Mouse (Mus musculus): ENCODE results near the gene Zfpl1. TPM values are rescaled to one million over a fixed set of nuclear protein-coding genes. Genes with fewer than 3 reads are reported as not detected.
"Not testable (repeated sequence)": the region's sequence is repeated elsewhere in the genome, so short reads cannot be mapped to it uniquely, and the experiment has no call there.

The Zfpl1 gene
- polyA plus RNA-seq, 2 experiments from 2014 or later = 36.7 to 51.4 TPM

GRCm38 (mm10) chr19:6057313-6058096 is 27.3 kb downstream of the Zfpl1 start, which contains the start of the genes Mrpl49 and Fau:
Gene Mrpl49 (minus strand): TSS chr19:6057785.
Gene Fau (plus strand): TSS chr19:6057844.
- ATAC-seq = peak; percentile 74

GRCm38 (mm10) chr19:6056696-6057095 is 28.1 kb downstream of the Zfpl1 start:
- ATAC-seq = no peak

- ATAC-seq = no peak
These were observed 30.5 kb downstream of the Zfpl1 start for GRCm38 (mm10) chr19:6054296-6054695.

GRCm38 (mm10) chr19:6052516-6052915 is 32.2 kb downstream of the Zfpl1 start:
- no peak for ATAC-seq

GRCm38 (mm10) chr19:6048681-6049410 is 35.9 kb downstream of the Zfpl1 start:
- ATAC-seq = no peak

- no peak for ATAC-seq
These were observed 36.9 kb downstream of the Zfpl1 start for GRCm38 (mm10) chr19:6047899-6048166.

GRCm38 (mm10) chr19:6047154-6047898 is 37.4 kb downstream of the Zfpl1 start:
- no peak for ATAC-seq

GRCm38 (mm10) chr19:6046294-6047153 is 38.2 kb downstream of the Zfpl1 start, which contains the start of gene Syvn1:
Gene Syvn1 (plus strand): TSS chr19:6046576.
- peak; percentile 91 for ATAC-seq

- peak; percentile 36 for ATAC-seq
These were observed 39.1 kb downstream of the Zfpl1 start for GRCm38 (mm10) chr19:6045366-6046293.

- ATAC-seq = not testable (repeated sequence)
These were observed 40.7 kb downstream of the Zfpl1 start for GRCm38 (mm10) chr19:6044102-6044501.

- no peak for ATAC-seq
These were observed 42.5 kb downstream of the Zfpl1 start for GRCm38 (mm10) chr19:6042293-6042692.

- no peak for ATAC-seq
These were observed 44.8 kb downstream of the Zfpl1 start for GRCm38 (mm10) chr19:6040002-6040401.

- no peak for ATAC-seq
These were observed 46.4 kb downstream of the Zfpl1 start for GRCm38 (mm10) chr19:6038326-6038725.

- no peak for ATAC-seq
These were observed 47.1 kb downstream of the Zfpl1 start for GRCm38 (mm10) chr19:6037695-6038094.

GRCm38 (mm10) chr19:6035966-6036585 is 48.7 kb downstream of the Zfpl1 start:
- no peak for ATAC-seq

Other genes with a start within 250 kb of the Zfpl1 start
- 10 to 100 TPM; 62.6 to 85.3 TPM for gene Frmd8, start 209.7 kb downstream of the Zfpl1 start, polyA plus RNA-seq (2017; shearing (Covaris generic))
- 10 to 100 TPM; 51.6 to 73.7 TPM for gene Slc25a45, start 207.1 kb downstream of the Zfpl1 start, polyA plus RNA-seq (2017; shearing (Covaris generic))
- under 1 TPM; 0.51 to 0.84 TPM for gene Tigd3, start 190.8 kb downstream of the Zfpl1 start, polyA plus RNA-seq (2017; shearing (Covaris generic))
- 100 to 1,000 TPM; 214 to 296 TPM for gene Dpf2, start 171.9 kb downstream of the Zfpl1 start, polyA plus RNA-seq (2017; shearing (Covaris generic))
- under 1 TPM in 1 of 2 experiments, not detected in 1; 0.34 TPM for gene Cdc42ep2, start 160.1 kb downstream of the Zfpl1 start, polyA plus RNA-seq (2017; shearing (Covaris generic))
- gene Pola2, start 120.8 kb downstream of the Zfpl1 start, polyA plus RNA-seq (2017; shearing (Covaris generic)) = 10 to 100 TPM; 13.8 to 15.8 TPM
- gene Slc22a20, start 98.8 kb downstream of the Zfpl1 start, polyA plus RNA-seq (2017; shearing (Covaris generic)) = not detected
- gene Capn1, start 69.1 kb downstream of the Zfpl1 start, polyA plus RNA-seq (2017; shearing (Covaris generic)) = 10 to 100 TPM; 40.2 to 45.3 TPM
- gene Syvn1, start 38.4 kb downstream of the Zfpl1 start, polyA plus RNA-seq (2017; shearing (Covaris generic)) = 10 to 100 TPM; 13.4 to 17.1 TPM
- gene Mrpl49, start 27.2 kb downstream of the Zfpl1 start, polyA plus RNA-seq (2017; shearing (Covaris generic)) = 10 to 100 TPM; 33.9 to 37.5 TPM
- 1,000 to 10,000 TPM; 2,365 to 3,114 TPM for gene Fau, start 27.1 kb downstream of the Zfpl1 start, polyA plus RNA-seq (2017; shearing (Covaris generic))
- 1 to 10 TPM; 5.7 to 6.7 TPM for gene Znhit2, start 23.8 kb downstream of the Zfpl1 start, polyA plus RNA-seq (2017; shearing (Covaris generic))
- 1 to 10 TPM; 5.5 to 7.1 TPM for gene Tm7sf2, start 16.6 kb downstream of the Zfpl1 start, polyA plus RNA-seq (2017; shearing (Covaris generic))
- gene Vps51, start 7.7 kb downstream of the Zfpl1 start, polyA plus RNA-seq (2017; shearing (Covaris generic)) = 10 to 100 TPM; 27.9 to 39.0 TPM
- not detected for gene Tmem262, start 4.9 kb downstream of the Zfpl1 start, polyA plus RNA-seq (2017; shearing (Covaris generic))
- not detected for gene Gm28374, start 2.7 kb downstream of the Zfpl1 start, polyA plus RNA-seq (2017; shearing (Covaris generic))
- 1 to 10 TPM; 3.5 to 5.5 TPM for gene Cdca5, start within 50 bp of the Zfpl1 start, polyA plus RNA-seq (2017; shearing (Covaris generic))
- gene AC131692.1, start 9.5 kb upstream of the Zfpl1 start, polyA plus RNA-seq (2017; shearing (Covaris generic)) = not detected
- gene Naaladl1, start 20.8 kb upstream of the Zfpl1 start, polyA plus RNA-seq (2017; shearing (Covaris generic)) = under 1 TPM in 1 of 2 experiments, not detected in 1; 0.17 TPM
- gene Sac3d1, start 33.7 kb upstream of the Zfpl1 start, polyA plus RNA-seq (2017; shearing (Covaris generic)) = 1 to 10 TPM in 1 of 2 experiments, under 1 TPM in 1; 0.43 to 2.2 TPM
- 10 to 100 TPM; 20.9 to 26.5 TPM for gene Snx15, start 43.3 kb upstream of the Zfpl1 start, polyA plus RNA-seq (2017; shearing (Covaris generic))
- gene Batf2, start 56.0 kb upstream of the Zfpl1 start, polyA plus RNA-seq (2017; shearing (Covaris generic)) = not detected
- gene Arl2, start 56.6 kb upstream of the Zfpl1 start, polyA plus RNA-seq (2017; shearing (Covaris generic)) = 10 to 100 TPM; 17.1 to 31.5 TPM
- under 1 TPM in 1 of 2 experiments, not detected in 1; 0.90 TPM for gene Majin, start 99.4 kb upstream of the Zfpl1 start, polyA plus RNA-seq (2017; shearing (Covaris generic))
- gene Gpha2, start 141.4 kb upstream of the Zfpl1 start, polyA plus RNA-seq (2017; shearing (Covaris generic)) = not detected
- 1 to 10 TPM; 1.2 to 1.6 TPM for gene Ppp2r5b, start 150.9 kb upstream of the Zfpl1 start, polyA plus RNA-seq (2017; shearing (Covaris generic))
- gene Atg2a, start 156.7 kb upstream of the Zfpl1 start, polyA plus RNA-seq (2017; shearing (Covaris generic)) = 10 to 100 TPM; 10.4 to 14.7 TPM
- gene Ehd1, start 191.8 kb upstream of the Zfpl1 start, polyA plus RNA-seq (2017; shearing (Covaris generic)) = 10 to 100 TPM in 1 of 2 experiments, 1 to 10 TPM in 1; 6.4 to 22.8 TPM
- gene Cdc42bpg, start 221.5 kb upstream of the Zfpl1 start, polyA plus RNA-seq (2017; shearing (Covaris generic)) = under 1 TPM; 0.07 to 0.13 TPM

All from CD4-positive, CD25-positive, alpha-beta regulatory T cell, adult 4 months (primary cell).